Mouse (Mus musculus) neural tube, embryonic 13.5 days (tissue): ENCODE data around the gene Kank4. TPM values are rescaled to one million over a fixed set of nuclear protein-coding genes. Genes with fewer than 3 reads are reported as not detected.
A peak's percentile ranks its signal among the peaks of the same experiment; 100 is the strongest.

Experiments
- ATAC-seq: fragments of 200-750 bp; cut with Nextera tagmentation; 2 replicates; pipeline ENCODE4 v1.8.0; 2017; ENCODE audit warnings: low read depth, mild to moderate bottlenecking, moderate TSS enrichment, moderate library complexity
- H3K27ac ChIP-seq: fragments of 300-500 bp; sonication (generic); replicated peaks from 2 replicates; pipeline ENCODE4 v1.5.1; 2015; ENCODE audit warnings: moderate library complexity, mild to moderate bottlenecking, inconsistent platforms
- H3K27me3 ChIP-seq: fragments of 300-500 bp; sonication (generic); 2 replicates; pipeline ENCODE4 v1.6.1; 2015; ENCODE audit warnings: mild to moderate bottlenecking, inconsistent platforms
- H3K36me3 ChIP-seq: fragments of 300-500 bp; sonication (generic); 2 replicates; pipeline ENCODE4 v1.6.1; 2015; ENCODE audit warnings: mild to moderate bottlenecking, inconsistent platforms
- H3K4me1 ChIP-seq: fragments of 300-500 bp; sonication (generic); replicated peaks from 2 replicates; pipeline ENCODE4 v1.6.1; 2015; ENCODE audit warnings: inconsistent platforms
- H3K4me2 ChIP-seq: fragments of 300-500 bp; sonication (generic); 2 replicates; pipeline ENCODE4 v1.6.1; 2015; ENCODE audit warnings: inconsistent platforms, mild to moderate bottlenecking, moderate library complexity
- H3K4me3 ChIP-seq: fragments of 300-500 bp; sonication (generic); 2 replicates; pipeline ENCODE4 v1.5.1; 2015; ENCODE audit warnings: mild to moderate bottlenecking, inconsistent platforms
- H3K9ac ChIP-seq: fragments of 300-500 bp; sonication (generic); 2 replicates; pipeline ENCODE4 v1.6.1; 2015; ENCODE audit warnings: moderate library complexity, mild to moderate bottlenecking, inconsistent platforms
- H3K9me3 ChIP-seq: fragments of 300-500 bp; sonication (generic); 2 replicates; pipeline ENCODE4 v1.6.1; 2016; ENCODE audit warnings: inconsistent platforms
- WGBS: fragments of 180-500 bp; shearing (Covaris S2); methylation state at CpG from one replicate; pipeline ENCODE4 v1.1.7; 2015; 5-methylcytosine and 5-hydroxymethylcytosine counted together
- polyA plus RNA-seq: library from polyadenylated mRNA; unstranded; fragments of >200 nt; fragmentation: Nextera tagmentation; extraction: Ambion mirVana; gene quantifications from 2 replicates; pipeline ENCODE4 v1.2.1, GENCODE M21; 2015

Kank4 gene
- polyA plus RNA-seq, 1 experiment from 2014 or later: 0.47 TPM

DNA sequence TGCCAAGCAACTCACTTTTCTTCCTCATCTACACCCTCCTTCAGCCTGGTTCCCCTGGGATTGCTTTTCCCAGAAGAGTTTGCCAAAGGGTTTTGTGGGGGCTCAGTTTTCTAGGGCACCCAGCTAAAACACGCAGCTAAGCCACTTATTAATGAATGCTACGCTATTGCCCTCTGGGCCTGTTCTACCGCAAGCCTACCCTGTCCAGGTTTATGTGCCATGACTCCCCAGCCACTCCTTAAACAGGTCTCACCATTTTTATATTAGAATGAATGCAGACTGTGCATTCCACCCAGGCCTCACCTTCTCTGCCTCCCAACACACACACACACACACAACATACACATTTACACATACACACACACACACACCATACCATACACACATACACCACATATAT, 5.7 kb upstream of the Kank4 start:
- no peaks in the 10 kb centered on the region for H3K9me3 ChIP-seq
- ATAC-seq: no peak
- no peak overlapping the region for H3K4me3 ChIP-seq
- no peaks in the 10 kb centered on the region for H3K36me3 ChIP-seq
- peaks cover 2% of the 10 kb centered on the region; the same call in 1 of the 2 replicates for H3K4me1 ChIP-seq
- H3K9ac ChIP-seq: no peak overlapping the region
- H3K27me3 ChIP-seq: peaks cover 19% of the 10 kb centered on the region
- no peak overlapping the region for H3K27ac ChIP-seq
- no peak overlapping the region for H3K4me2 ChIP-seq
- WGBS: 83% methylated on average over 3 of the region's 3 CpGs

GRCm38 (mm10) chr4:98822478-98822877, 5.1 kb upstream of the Kank4 start:
- no peak overlapping the region for H3K9ac ChIP-seq
- ATAC-seq: no peak
- H3K4me2 ChIP-seq: no peak overlapping the region
- 75% methylated on average over 3 of the region's 3 CpGs for WGBS
- H3K27me3 ChIP-seq: peaks cover 25% of the 10 kb centered on the region
- H3K27ac ChIP-seq: no peak overlapping the region
- H3K36me3 ChIP-seq: no peaks in the 10 kb centered on the region
- no peaks in the 10 kb centered on the region for H3K9me3 ChIP-seq
- H3K4me1 ChIP-seq: peaks cover 7% of the 10 kb centered on the region; the same call in 1 of the 2 replicates
- H3K4me3 ChIP-seq: no peak overlapping the region

DNA sequence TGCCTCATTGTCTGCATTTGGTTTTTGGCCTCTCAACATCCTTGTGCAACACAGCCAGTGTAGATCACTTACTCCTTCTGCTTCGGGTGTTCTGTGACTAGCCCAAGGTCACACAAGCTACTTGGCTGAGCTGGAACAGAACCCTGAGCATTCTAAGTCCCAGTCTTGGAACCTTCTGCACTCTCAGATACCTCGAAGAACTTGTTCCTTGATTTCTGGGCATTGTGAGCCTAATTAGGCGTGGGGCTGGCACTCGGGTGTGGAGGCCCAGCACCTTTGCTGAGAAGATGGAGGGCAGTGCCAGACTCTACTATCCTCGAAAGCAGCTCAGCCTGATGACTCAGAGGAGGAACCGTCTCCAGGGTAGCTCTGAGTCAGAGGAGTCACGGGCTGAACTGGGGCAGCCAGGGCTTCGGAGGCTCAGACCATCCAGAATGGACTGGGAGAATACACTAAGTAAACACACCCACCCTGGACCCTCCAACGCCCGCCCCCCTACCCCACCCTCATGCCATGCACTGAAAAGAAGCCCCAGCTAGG, 1.9 kb upstream of the Kank4 start:
- Histone ChIP-seq H3K27ac (no peak overlapping the region), H3K9me3 (no peaks in the 10 kb centered on the region), H3K9ac (no peak overlapping the region), H3K4me3 (no peak overlapping the region), H3K36me3 (no peaks in the 10 kb centered on the region), H3K4me2 (no peak overlapping the region), H3K4me1 (peaks cover 14% of the 10 kb centered on the region), H3K27me3 (peaks cover 53% of the 10 kb centered on the region)
- WGBS: 79% methylated on average over 10 of the region's 10 CpGs
- ATAC-seq: no peak

DNA sequence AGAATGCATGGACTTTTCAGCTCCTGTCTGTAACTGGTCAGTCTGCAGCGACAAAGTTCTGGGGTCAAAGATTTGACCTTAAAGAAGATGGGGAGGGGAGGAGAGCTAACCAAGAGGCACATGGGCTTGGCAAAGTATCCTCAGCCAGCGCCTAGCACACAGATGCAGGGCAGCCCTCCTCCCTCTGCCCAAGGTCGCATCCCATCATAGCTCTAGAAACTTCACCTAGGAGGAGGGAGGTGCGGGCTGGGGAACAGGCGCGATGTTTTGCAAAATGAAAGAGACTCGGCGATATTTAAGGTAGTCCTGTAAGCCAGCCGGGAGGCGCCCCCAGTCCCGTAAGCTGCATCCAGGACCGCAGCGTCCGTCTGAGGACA, 542 bp downstream of the Kank4 start:
- Histone ChIP-seq H3K4me3 (peak overlapping the region; percentile 74), H3K4me2 (peak overlapping the region; percentile 99), H3K4me1 (peaks cover 14% of the 10 kb centered on the region), H3K27ac (no peak overlapping the region), H3K9me3 (no peaks in the 10 kb centered on the region), H3K27me3 (peaks cover 53% of the 10 kb centered on the region), H3K9ac (peak overlapping the region; percentile 81), H3K36me3 (no peaks in the 10 kb centered on the region)
- 0 out of 2 replicates have a peak, but pooled peaks have one; percentile 45 for ATAC-seq
- 1% methylated on average over 14 of the region's 14 CpGs for WGBS

DNA sequence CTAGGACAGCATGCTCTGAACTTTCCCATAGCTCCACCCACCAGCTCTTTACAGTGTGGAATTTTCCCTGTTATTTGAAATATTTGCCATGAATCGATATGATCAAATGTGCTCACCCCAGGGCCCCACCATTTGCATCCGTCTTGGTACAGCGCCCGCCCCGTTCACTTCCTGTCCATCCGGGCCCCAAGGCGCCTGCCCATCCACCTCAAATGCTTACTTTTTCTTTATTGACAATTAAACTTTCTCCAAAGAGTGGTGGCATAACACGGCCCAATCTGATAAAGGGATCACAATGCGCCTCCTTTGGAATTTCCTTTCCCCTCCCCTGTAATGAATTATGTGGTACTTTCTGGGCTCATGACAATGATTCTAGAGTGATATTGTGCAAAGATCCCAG, 11.0 kb downstream of the Kank4 start:
- H3K27me3 ChIP-seq: no peaks in the 10 kb centered on the region
- H3K4me3 ChIP-seq: no peak overlapping the region
- no peak overlapping the region for H3K27ac ChIP-seq
- no peaks in the 10 kb centered on the region for H3K36me3 ChIP-seq
- H3K4me1 ChIP-seq: no peaks in the 10 kb centered on the region
- WGBS: 86% methylated on average over 9 of the region's 9 CpGs
- no peak overlapping the region for H3K9ac ChIP-seq
- ATAC-seq: no peak
- no peaks in the 10 kb centered on the region for H3K9me3 ChIP-seq
- no peak overlapping the region for H3K4me2 ChIP-seq

DNA sequence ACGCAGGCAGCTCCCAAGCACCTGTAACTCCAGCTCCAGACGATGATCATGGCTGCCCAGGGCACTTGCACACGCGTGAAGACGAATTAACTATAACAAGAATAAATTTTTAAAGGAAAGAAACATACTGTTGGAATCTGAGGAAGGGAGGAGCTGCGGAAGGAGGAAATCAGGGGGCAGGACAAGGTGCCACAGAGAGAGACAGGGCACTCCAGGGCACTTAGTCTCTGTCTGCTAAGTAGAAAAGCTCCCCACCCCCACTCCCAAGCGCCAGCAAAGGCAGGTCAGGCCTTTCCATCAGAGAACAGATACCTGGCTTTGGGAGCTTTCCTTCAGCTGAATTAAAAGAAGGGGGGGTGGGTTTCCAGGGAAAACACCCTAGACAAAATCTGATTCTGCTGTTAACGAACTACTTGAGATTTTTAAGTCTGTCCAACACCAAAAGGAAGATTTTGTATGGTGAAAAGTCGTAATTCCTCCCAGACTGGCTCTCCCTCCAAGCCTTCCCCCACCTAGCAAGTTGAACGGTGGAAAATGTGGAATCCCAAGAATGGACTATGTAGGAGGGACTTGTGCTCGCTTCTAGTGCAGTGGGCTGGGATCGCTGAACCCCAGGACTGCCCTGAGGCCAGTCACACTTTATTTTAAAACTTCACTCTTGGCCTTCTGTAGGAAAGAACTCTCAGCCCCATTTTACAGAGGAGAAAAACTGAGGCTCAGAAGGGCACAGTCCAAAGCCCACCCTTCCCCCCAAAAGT, 11.9 kb downstream of the Kank4 start:
- no peak for ATAC-seq
- WGBS: 69% methylated on average over 12 of the region's 12 CpGs
- no peaks in the 10 kb centered on the region for H3K9me3 ChIP-seq

DNA sequence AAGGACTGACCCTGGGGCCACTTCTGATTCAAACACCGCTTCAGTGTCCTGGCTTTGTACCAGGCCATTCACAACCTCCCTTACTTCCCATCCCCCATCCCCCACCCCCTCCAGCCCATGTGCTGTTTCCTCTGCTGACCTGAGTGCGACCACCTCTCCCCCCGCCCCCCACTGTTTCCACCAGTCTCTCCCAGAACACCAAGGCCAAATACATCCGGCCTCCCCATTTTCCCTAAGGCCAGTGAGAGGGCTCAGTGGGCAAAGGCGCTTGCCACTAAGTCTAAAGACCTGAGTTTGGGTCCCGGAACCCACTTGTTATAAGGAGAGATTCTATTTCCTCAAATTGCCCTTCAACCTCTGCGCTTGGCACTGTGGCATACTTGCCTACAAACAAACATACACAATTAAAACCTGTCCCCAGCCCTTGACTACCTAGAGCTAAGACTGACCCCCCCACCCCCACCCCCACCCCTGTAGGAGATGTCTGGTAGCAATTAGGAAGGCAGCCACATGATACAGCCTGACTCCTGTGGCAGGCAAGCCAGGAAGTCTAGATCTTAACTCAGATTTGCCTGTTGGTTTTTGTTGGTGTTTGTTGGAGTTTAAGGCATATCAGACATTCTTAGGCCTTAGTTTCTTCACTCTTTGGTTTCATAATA, 12.7 kb downstream of the Kank4 start:
- Histone ChIP-seq H3K27ac (no peak overlapping the region), H3K9me3 (no peaks in the 10 kb centered on the region), H3K9ac (no peak overlapping the region), H3K4me3 (no peak overlapping the region), H3K4me1 (peaks cover 10% of the 10 kb centered on the region), H3K4me2 (no peak overlapping the region), H3K27me3 (no peaks in the 10 kb centered on the region), H3K36me3 (no peaks in the 10 kb centered on the region)
- ATAC-seq: no peak
- WGBS: 68% methylated on average over 7 of the region's 7 CpGs

More for the DNA sequence above, 11.9 kb downstream of the Kank4 start:
- Histone ChIP-seq H3K27me3 (no peaks in the 10 kb centered on the region), H3K4me1 (peaks cover 6% of the 10 kb centered on the region), H3K4me3 (no peak overlapping the region), H3K9ac (no peak overlapping the region), H3K4me2 (no peak overlapping the region), H3K36me3 (no peaks in the 10 kb centered on the region), H3K27ac (no peak overlapping the region)

- H3K27ac ChIP-seq: no peak overlapping the region
- no peak overlapping the region for H3K9ac ChIP-seq
- ATAC-seq: no peak
- H3K9me3 ChIP-seq: no peaks in the 10 kb centered on the region
- H3K4me2 ChIP-seq: no peak overlapping the region
- no peak overlapping the region for H3K4me3 ChIP-seq
- H3K27me3 ChIP-seq: no peaks in the 10 kb centered on the region
- no peaks in the 10 kb centered on the region for H3K36me3 ChIP-seq
- H3K4me1 ChIP-seq: peaks cover 19% of the 10 kb centered on the region
- 95% methylated on average over 11 of the region's 11 CpGs for WGBS
These were observed 15.6 kb downstream of the Kank4 start for GRCm38 (mm10) chr4:98801775-98802174.

- Histone ChIP-seq H3K4me1 (peaks cover 28% of the 10 kb centered on the region), H3K9ac (no peak overlapping the region), H3K27ac (no peak overlapping the region), H3K4me2 (no peak overlapping the region), H3K4me3 (no peak overlapping the region), H3K27me3 (no peaks in the 10 kb centered on the region), H3K9me3 (no peaks in the 10 kb centered on the region), H3K36me3 (no peaks in the 10 kb centered on the region)
- no peak for ATAC-seq
- WGBS: 78% methylated on average over 8 of the region's 8 CpGs
These were observed 16.5 kb downstream of the Kank4 start for GRCm38 (mm10) chr4:98800824-98801223.

GRCm38 (mm10) chr4:98796591-98797341, 20.6 kb downstream of the Kank4 start:
- no peaks in the 10 kb centered on the region for H3K36me3 ChIP-seq
- peak; percentile 63 for ATAC-seq
- H3K4me3 ChIP-seq: no peak overlapping the region
- no peak overlapping the region for H3K9ac ChIP-seq
- H3K4me1 ChIP-seq: peaks cover 28% of the 10 kb centered on the region
- peak overlapping the region; percentile 21; the same call in 1 of the 2 replicates for H3K4me2 ChIP-seq
- WGBS: 50% methylated on average over 11 of the region's 11 CpGs
- peak overlapping the region; percentile 46; the same call in 1 of the 2 replicates for H3K27ac ChIP-seq
- H3K27me3 ChIP-seq: no peaks in the 10 kb centered on the region
- H3K9me3 ChIP-seq: no peaks in the 10 kb centered on the region

- WGBS: 81% methylated on average over 2 of the region's 2 CpGs
- no peak overlapping the region for H3K4me2 ChIP-seq
- H3K9me3 ChIP-seq: no peaks in the 10 kb centered on the region
- no peaks in the 10 kb centered on the region for H3K27me3 ChIP-seq
- ATAC-seq: no peak
- H3K27ac ChIP-seq: no peak overlapping the region
- H3K4me3 ChIP-seq: no peak overlapping the region
- H3K9ac ChIP-seq: no peak overlapping the region
- no peaks in the 10 kb centered on the region for H3K36me3 ChIP-seq
- peaks cover 23% of the 10 kb centered on the region for H3K4me1 ChIP-seq
These were observed 22.1 kb downstream of the Kank4 start for GRCm38 (mm10) chr4:98795241-98795640.

DNA sequence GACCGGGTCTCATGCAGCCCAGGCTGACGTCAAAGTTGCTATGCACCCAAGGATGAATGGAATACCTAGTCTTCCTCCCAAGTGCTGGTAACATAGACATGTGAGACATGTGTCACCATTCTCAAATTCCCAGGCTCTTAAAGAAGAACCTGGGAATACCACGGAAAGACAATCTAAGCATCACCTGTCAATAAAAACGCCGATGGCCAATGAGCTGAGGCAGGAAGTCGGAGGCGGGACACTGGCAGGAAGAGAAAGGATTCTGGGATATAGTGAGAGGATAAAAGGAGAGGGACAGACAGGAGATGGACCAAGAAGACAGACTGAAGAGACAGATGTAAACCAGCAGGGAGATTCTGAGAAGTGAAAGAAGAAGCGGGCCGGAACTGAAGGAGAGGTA, 23.9 kb downstream of the Kank4 start:
- H3K27me3 ChIP-seq: no peaks in the 10 kb centered on the region
- WGBS: 94% methylated on average over 9 of the region's 9 CpGs
- peaks cover 36% of the 10 kb centered on the region for H3K4me1 ChIP-seq
- no peak overlapping the region for H3K4me2 ChIP-seq
- no peak for ATAC-seq
- H3K4me3 ChIP-seq: no peak overlapping the region
- H3K9me3 ChIP-seq: no peaks in the 10 kb centered on the region
- no peak overlapping the region for H3K9ac ChIP-seq
- no peaks in the 10 kb centered on the region for H3K36me3 ChIP-seq
- no peak overlapping the region for H3K27ac ChIP-seq
